Mouse (Mus musculus) heart, embryonic 12.5 days (tissue): ENCODE data around the gene Esrra. TPM values are rescaled to one million over a fixed set of nuclear protein-coding genes. Genes with fewer than 3 reads are reported as not detected.

Experiments
- ATAC-seq: fragments of 200-750 bp; cut with Nextera tagmentation; 2 replicates; pipeline ENCODE4 v1.8.0; 2017; ENCODE audit warnings: moderate TSS enrichment, moderate library complexity; ENCODE audit not compliant: insufficient number of reproducible peaks, low FRiP score
- H3K27ac ChIP-seq: fragments of 300-500 bp; sonication (generic); 2 replicates; pipeline ENCODE4 v1.5.1; 2016; ENCODE audit warnings: mild to moderate bottlenecking, moderate library complexity; ENCODE audit not compliant: poor library complexity, severe bottlenecking
- H3K27me3 ChIP-seq: fragments of 300-500 bp; sonication (generic); replicated peaks from 2 replicates; pipeline ENCODE4 v1.6.1; 2016; ENCODE audit warnings: mild to moderate bottlenecking, moderate library complexity
- H3K36me3 ChIP-seq: fragments of 300-500 bp; sonication (generic); 2 replicates; pipeline ENCODE4 v1.6.1; 2016; ENCODE audit warnings: mild to moderate bottlenecking, moderate library complexity
- H3K4me1 ChIP-seq: fragments of 300-500 bp; sonication (generic); replicated peaks from 2 replicates; pipeline ENCODE4 v1.6.1; 2016; ENCODE audit warnings: mild to moderate bottlenecking
- H3K4me2 ChIP-seq: fragments of 300-500 bp; sonication (generic); 2 replicates; pipeline ENCODE4 v1.6.1; 2016; ENCODE audit warnings: mild to moderate bottlenecking, moderate library complexity
- H3K4me3 ChIP-seq: fragments of 300-500 bp; sonication (generic); 2 replicates; pipeline ENCODE4 v1.5.1; 2016; ENCODE audit warnings: mild to moderate bottlenecking
- H3K9ac ChIP-seq: fragments of 300-500 bp; sonication (generic); 2 replicates; pipeline ENCODE4 v1.6.1; 2016; ENCODE audit warnings: mild to moderate bottlenecking, moderate library complexity
- H3K9me3 ChIP-seq: fragments of 300-500 bp; sonication (generic); replicated peaks from 2 replicates; pipeline ENCODE4 v1.6.1; 2016; ENCODE audit warnings: mild to moderate bottlenecking, moderate library complexity
- WGBS: fragments of 180-500 bp; shearing (Covaris S2); methylation state at CpG from one replicate; pipeline ENCODE4 v1.1.7; 2016; 5-methylcytosine and 5-hydroxymethylcytosine counted together
- polyA plus RNA-seq: library from polyadenylated mRNA; unstranded; fragments of >200 nt; fragmentation: Nextera tagmentation; extraction: Ambion mirVana; gene quantifications from 2 replicates; pipeline ENCODE4 v1.2.1, GENCODE M21; 2016

Gene Esrra
- polyA plus RNA-seq, 1 experiment from 2014 or later, result 30.2 TPM

DNA sequence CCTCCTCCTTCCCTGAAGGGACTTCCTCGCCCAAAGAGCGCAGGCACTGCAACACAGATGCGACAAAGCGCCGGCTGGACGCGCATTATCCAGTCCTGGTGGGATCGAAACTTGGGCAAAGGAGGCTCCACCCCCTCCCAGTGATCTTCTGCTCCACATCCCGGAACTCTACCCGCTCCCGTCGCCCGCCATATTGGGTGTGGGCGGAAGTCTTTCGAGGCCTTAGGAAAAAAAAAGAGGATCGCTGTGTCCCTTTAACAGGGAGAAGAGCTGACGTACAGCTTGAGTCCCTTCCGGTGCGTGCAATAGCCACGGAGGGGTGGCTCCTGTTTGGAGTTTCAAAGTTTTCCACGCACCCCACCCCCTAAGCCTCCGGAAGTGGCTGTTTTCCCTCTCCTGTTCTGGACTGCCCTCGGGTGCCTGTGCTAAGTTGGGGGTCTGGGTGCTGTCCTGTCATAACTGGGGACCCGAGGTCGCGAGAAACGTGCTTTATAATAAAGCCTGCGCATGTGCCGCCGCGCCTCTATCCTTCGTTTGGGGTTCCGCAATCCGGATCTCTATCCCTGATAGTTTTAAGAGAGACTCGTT, 29.9 kb upstream of the Esrra start:
- no peaks in the 10 kb centered on the region for H3K9me3 ChIP-seq
- H3K4me3 ChIP-seq, result peak overlapping the region; percentile 63
- H3K9ac ChIP-seq, result peak overlapping the region; percentile 80
- peaks cover 22% of the 10 kb centered on the region for H3K36me3 ChIP-seq
- under 1% methylated on average over 35 of the region's 35 CpGs for WGBS
- H3K4me1 ChIP-seq, result peaks cover 44% of the 10 kb centered on the region
- no peaks in the 10 kb centered on the region for H3K27me3 ChIP-seq
- ATAC-seq, result peak; percentile 78
- peak overlapping the region; percentile 98 for H3K27ac ChIP-seq
- peak overlapping the region; percentile 78 for H3K4me2 ChIP-seq

DNA sequence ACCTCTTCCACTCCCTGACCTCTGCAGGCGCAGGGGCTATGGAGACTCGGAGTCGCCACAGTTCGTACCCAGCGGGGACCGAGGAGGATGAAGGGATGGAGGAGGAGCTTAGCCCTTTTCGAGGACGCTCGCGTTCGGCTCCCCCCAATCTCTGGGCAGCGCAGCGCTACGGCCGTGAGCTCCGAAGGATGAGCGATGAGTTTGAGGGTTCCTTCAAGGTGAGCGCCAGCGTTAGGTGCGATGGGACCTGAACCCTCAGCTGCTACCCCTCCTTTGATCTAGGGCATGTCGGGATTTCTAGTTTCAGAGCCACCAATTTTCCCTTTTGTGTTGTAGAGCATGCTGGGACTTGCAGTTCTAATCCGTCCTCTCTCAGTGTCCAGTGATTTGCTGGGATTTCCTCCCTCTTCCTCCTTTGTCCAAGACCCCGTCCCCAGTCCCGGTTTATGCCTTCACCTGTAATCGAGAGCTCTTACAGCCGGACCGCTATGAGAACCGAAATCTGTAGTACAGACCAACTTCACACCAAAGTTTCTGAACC, 29.1 kb upstream of the Esrra start:
- peaks cover 22% of the 10 kb centered on the region for H3K36me3 ChIP-seq
- H3K27me3 ChIP-seq, result no peaks in the 10 kb centered on the region
- H3K4me1 ChIP-seq, result peaks cover 40% of the 10 kb centered on the region
- H3K4me3 ChIP-seq, result peak overlapping the region; percentile 63
- H3K4me2 ChIP-seq, result peak overlapping the region; percentile 78
- peak overlapping the region; percentile 98 for H3K27ac ChIP-seq
- H3K9me3 ChIP-seq, result no peaks in the 10 kb centered on the region
- peak; percentile 15 for ATAC-seq
- peak overlapping the region; percentile 80 for H3K9ac ChIP-seq
- 0% methylated on average over 28 of the region's 28 CpGs for WGBS

DNA sequence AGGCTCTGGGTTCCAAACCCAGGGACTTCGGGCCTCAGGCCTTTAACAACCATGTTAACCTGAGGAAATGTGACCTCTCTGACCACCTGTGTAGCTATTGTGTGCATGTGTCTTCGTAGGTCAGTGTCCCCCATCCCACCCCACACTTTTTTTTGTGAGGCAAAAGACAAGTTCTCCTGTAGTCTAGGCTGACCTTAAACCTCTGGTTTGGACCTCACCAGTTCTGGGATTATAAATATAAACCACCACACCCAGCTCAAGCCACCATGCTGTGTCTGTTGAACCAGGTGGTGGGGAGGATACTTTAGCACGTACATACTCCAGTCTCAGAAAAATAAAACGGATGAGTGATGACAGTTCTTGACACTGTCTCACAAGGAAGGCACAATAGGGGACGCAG, 28.3 kb upstream of the Esrra start:
- no peak for ATAC-seq
- 60% methylated on average over 5 of the region's 5 CpGs for WGBS
- Histone ChIP-seq H3K9me3 (no peaks in the 10 kb centered on the region), H3K27ac (peak overlapping the region; percentile 98), H3K36me3 (peaks cover 21% of the 10 kb centered on the region), H3K4me3 (peak overlapping the region; percentile 63), H3K9ac (0 out of 2 replicates have a peak overlapping the region, but pooled peaks have one; percentile 80), H3K4me2 (peak overlapping the region; percentile 78), H3K27me3 (no peaks in the 10 kb centered on the region), H3K4me1 (peaks cover 32% of the 10 kb centered on the region)

DNA sequence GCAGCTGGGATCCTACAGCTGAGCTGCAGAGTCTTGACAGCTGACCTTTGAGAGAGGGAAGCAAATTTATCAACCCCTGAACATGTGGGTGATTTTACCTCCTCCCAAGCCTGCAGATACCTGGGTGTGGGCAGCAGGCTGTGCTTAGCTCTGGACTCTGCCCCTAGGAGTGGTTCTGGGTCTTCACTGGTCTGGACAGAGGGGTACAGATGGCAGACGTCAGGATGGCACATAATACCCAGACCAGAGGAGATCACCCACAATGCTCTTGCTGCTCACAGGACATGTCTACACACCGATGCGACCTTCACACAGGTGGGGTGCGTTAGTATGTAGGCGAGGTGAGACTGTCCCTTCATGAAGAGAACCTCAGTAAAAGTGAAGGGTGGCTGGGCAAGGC, 27.9 kb upstream of the Esrra start:
- Histone ChIP-seq H3K9ac (no peak overlapping the region), H3K4me1 (peaks cover 28% of the 10 kb centered on the region), H3K4me3 (no peak overlapping the region), H3K4me2 (0 out of 2 replicates have a peak overlapping the region, but pooled peaks have one; percentile 78), H3K27me3 (no peaks in the 10 kb centered on the region), H3K9me3 (no peaks in the 10 kb centered on the region), H3K36me3 (peaks cover 19% of the 10 kb centered on the region), H3K27ac (no peak overlapping the region)
- WGBS, result 92% methylated on average over 5 of the region's 5 CpGs
- no peak for ATAC-seq

DNA sequence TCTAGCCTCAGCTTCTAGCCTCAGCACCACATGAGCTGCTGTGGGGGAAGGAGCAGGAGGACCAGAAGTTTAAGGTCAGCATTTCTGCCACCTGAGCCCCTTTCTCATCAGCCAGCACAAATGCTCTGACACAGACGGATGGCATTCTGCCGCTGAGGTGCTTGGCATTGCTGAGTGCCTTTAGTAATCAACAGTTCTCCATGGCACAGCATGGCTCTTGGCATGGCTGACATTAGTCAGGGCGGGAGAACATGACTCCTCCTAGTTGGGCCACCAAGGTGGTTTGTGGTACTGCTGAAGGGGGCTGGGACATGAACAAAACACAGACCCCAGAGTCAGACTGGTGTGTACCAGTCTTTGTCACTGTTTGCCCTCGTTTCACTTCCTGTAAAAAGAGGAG, 26.6 kb upstream of the Esrra start:
- no peak overlapping the region for H3K4me3 ChIP-seq
- no peak overlapping the region for H3K9ac ChIP-seq
- peaks cover 19% of the 10 kb centered on the region for H3K4me1 ChIP-seq
- ATAC-seq, result no peak
- no peaks in the 10 kb centered on the region for H3K9me3 ChIP-seq
- H3K4me2 ChIP-seq, result no peak overlapping the region
- H3K36me3 ChIP-seq, result peaks cover 13% of the 10 kb centered on the region
- no peaks in the 10 kb centered on the region for H3K27me3 ChIP-seq
- no peak overlapping the region for H3K27ac ChIP-seq
- WGBS, result 79% methylated on average over 4 of the region's 4 CpGs

DNA sequence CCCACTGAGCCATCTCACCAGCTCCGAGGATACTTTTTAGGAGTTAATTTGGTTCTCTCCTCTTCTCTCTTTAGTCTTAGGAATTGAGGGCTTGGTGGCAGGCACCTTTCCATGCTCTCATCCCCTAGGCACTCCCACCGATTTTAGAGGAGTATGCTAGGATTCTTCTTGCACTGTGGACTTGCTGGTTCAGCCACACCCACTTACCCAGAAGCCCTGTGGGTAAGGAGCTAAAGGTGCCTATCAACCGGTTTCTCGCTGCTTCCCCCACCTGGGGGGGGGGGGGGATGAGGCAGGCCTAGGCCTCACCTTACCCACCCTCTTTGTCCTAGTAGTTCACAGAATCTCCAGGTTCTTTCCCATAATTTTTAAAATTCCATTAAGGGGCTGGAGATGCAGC, 26.1 kb upstream of the Esrra start:
- H3K27ac ChIP-seq, result no peak overlapping the region
- no peaks in the 10 kb centered on the region for H3K27me3 ChIP-seq
- no peak overlapping the region for H3K9ac ChIP-seq
- peaks cover 19% of the 10 kb centered on the region for H3K4me1 ChIP-seq
- H3K4me2 ChIP-seq, result no peak overlapping the region
- no peak for ATAC-seq
- WGBS, result 52% methylated on average over 4 of the region's 4 CpGs
- no peaks in the 10 kb centered on the region for H3K9me3 ChIP-seq
- no peak overlapping the region for H3K4me3 ChIP-seq
- peaks cover 13% of the 10 kb centered on the region for H3K36me3 ChIP-seq

DNA sequence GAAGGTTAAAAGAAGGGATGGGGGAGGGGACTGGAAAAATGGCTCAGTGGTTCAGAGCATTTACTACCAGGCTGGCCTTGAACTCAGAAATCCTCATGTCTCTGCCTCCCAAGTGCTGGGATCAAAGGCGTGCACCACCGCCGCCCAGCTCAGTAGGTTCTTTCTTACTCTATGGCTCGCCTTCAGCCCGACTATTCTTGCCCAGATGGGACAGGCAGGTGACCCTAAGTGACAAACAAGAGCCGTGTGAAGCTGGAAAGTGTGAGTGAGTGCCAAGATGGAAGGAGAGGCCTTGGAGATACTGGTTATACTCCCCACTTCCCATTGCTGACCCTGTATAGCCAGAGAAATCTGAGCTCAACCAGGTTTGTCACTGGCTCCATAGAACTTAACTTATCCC, 22.1 kb upstream of the Esrra start:
- 89% methylated on average over 6 of the region's 6 CpGs for WGBS
- Histone ChIP-seq H3K4me2 (no peak overlapping the region), H3K4me3 (no peak overlapping the region)

DNA sequence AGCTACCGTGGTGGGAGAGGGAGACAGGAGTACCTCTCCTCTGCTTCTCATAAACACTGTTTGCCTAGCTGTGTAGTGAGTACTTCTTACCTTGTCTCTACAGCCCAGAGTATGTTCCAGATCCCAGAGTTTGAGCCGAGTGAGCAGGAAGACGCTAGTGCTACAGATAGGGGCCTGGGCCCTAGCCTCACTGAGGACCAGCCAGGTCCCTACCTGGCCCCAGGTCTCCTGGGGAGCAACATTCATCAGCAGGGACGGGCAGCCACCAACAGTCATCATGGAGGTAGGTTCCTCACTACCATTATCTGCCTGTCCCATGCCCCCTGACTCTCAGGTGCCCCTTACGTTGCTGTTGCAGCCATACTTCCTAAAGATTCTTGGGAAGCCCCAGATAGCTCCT, 21.2 kb upstream of the Esrra start:
- WGBS, result 30% methylated on average over 5 of the region's 5 CpGs
- Histone ChIP-seq H3K4me3 (peak overlapping the region; percentile 80), H3K27me3 (peaks cover 6% of the 10 kb centered on the region), H3K36me3 (peaks cover 15% of the 10 kb centered on the region), H3K4me2 (peak overlapping the region; percentile 98), H3K9me3 (no peaks in the 10 kb centered on the region), H3K4me1 (peaks cover 23% of the 10 kb centered on the region), H3K9ac (peak overlapping the region; percentile 89), H3K27ac (peak overlapping the region; percentile 60)
- no peak for ATAC-seq

More for the DNA sequence above, 22.1 kb upstream of the Esrra start:
- no peaks in the 10 kb centered on the region for H3K27me3 ChIP-seq
- H3K27ac ChIP-seq, result no peak overlapping the region
- H3K9me3 ChIP-seq, result no peaks in the 10 kb centered on the region
- peaks cover 13% of the 10 kb centered on the region for H3K36me3 ChIP-seq
- no peak for ATAC-seq
- peaks cover 23% of the 10 kb centered on the region for H3K4me1 ChIP-seq
- H3K9ac ChIP-seq, result no peak overlapping the region

DNA sequence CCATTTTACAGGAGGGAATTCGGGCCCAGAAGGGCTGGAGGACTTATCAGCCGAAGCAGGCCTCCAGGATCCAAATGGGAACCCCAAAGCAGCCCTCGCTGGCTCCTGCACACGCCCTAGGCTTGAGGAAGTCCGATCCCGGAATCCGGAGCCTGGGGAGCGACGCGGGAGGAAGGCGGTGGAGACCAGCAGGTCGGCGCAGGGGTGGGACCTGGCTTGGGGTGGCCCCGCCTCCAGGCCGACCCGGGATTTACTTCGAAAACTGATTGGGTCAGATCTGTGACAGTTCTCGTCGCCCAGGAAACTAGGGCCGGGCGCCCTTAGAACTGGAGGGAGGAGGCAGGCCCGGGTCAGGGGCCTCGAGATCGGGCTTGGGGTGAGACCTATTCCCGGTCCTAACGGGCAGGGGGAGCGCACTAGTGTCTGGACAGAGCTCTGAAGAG, 20.7 kb upstream of the Esrra start, which contains the start of gene Gpr137:
Gene Gpr137 (minus strand): TSS at position 232 of the 443 bp plus-strand sequence.
- peak within 1 kb of the TSS; percentile 80 for H3K4me3 ChIP-seq
- 0% methylated on average over 27 of the region's 27 CpGs for WGBS

DNA sequence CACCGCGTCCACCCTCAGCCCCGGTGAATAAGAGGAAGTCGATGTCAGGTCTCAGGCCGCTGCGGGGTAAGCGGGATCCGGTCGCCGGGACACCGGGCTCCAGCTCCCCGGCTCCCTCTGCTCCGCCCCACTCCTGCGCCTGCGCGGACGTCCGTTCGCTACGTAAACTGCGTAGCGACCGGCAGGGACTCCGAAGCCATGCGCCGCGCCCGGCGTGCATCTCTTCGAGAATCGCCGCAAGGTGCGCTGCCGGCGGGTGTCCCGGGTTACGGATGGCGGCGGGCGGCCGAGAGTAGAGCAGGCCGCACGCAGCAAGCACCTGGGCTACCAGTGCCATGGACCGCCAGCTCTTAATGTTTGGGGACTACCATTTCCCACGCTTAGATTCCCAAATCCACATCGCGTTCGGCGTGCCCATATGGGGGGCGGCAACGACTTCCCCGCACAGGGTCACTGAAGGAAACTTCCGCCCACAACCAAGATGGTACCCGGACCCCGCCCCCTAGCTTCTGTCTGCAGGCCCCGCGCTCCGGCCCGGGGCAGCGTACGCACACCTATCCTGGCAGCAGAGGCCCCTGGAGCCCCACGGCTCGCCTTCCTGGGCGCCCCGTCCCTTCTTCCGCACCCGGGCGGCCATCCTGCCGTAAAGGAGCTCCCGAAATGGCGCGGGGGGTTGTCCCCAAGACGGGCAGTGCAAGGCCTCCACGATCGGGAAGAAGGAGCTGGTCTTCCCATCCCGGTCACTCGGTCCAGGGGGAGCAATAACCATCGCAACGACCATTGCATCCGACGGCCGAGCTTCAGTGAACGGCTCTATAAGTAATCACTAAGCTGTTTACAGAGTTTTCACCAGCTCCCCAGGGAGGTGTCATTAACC, 20.0 kb upstream of the Esrra start, which contains the start of gene Bad:
Gene Bad (plus strand): TSS at position 490 of the 877 bp plus-strand sequence.
- no peaks in the 10 kb centered on the region for H3K9me3 ChIP-seq

More for the DNA sequence above, 20.7 kb upstream of the Esrra start, which contains the start of gene Gpr137:
- ATAC-seq, result peak; percentile 92
- Histone ChIP-seq H3K9ac (peak within 1 kb of the TSS; percentile 89), H3K36me3 (peaks cover 15% of the 10 kb centered on the region), H3K27ac (peak within 1 kb of the TSS; percentile 93), H3K27me3 (peaks cover 9% of the 10 kb centered on the region), H3K9me3 (no peaks in the 10 kb centered on the region), H3K4me1 (peaks cover 23% of the 10 kb centered on the region), H3K4me2 (peak within 1 kb of the TSS; percentile 98)

More for the DNA sequence above, 20.0 kb upstream of the Esrra start, which contains the start of gene Bad:
- Histone ChIP-seq H3K36me3 (peaks cover 15% of the 10 kb centered on the region), H3K27me3 (peaks cover 9% of the 10 kb centered on the region), H3K4me2 (peak within 1 kb of the TSS; percentile 98), H3K27ac (peak within 1 kb of the TSS; percentile 93), H3K4me1 (peaks cover 23% of the 10 kb centered on the region), H3K9ac (peak within 1 kb of the TSS; percentile 89), H3K4me3 (peak within 1 kb of the TSS; percentile 80)
- peak; percentile 83 for ATAC-seq
- under 1% methylated on average over 83 of the region's 83 CpGs for WGBS
